Mouse (Mus musculus) cortical plate, adult 2 months (tissue): ENCODE measurements around the gene Sars.

ENCODE experiments used
- CTCF ChIP-seq: fragments of 200-500 bp; IDR thresholded peaks from 2 replicates; pipeline ENCODE4 v1.5.1; 2011; ENCODE audit warnings: mild to moderate bottlenecking, control low read depth, low read length; ENCODE audit not compliant: insufficient read depth; ENCODE audit errors: extremely low read depth
- POLR2A ChIP-seq: fragments of 200-500 bp; IDR thresholded peaks from 2 replicates; pipeline ENCODE4 v1.6.1; 2011; ENCODE audit warnings: mild to moderate bottlenecking, low read length, control low read depth; ENCODE audit not compliant: insufficient read depth; ENCODE audit errors: extremely low read depth

GRCm38 (mm10) chr3:108392299-108392698, 52.7 kb downstream of the Sars start:
- TF ChIP-seq CTCF (no peak), POLR2A (no peak)
